Mouse (Mus musculus): ENCODE results near the gene Tmem38b.

Gene Tmem38b

GRCm38 (mm10) chr4:53884351-53885245, 58.8 kb downstream of the Tmem38b start:
- DNase-seq (ENCODE audit: low spot score), result peak; percentile 47

GRCm38 (mm10) chr4:53886342-53887088, 60.7 kb downstream of the Tmem38b start:
- DNase-seq (ENCODE audit: low spot score), result no peak

GRCm38 (mm10) chr4:53895335-53895734, 69.5 kb downstream of the Tmem38b start:
- no peak for DNase-seq (ENCODE audit: low spot score)

GRCm38 (mm10) chr4:53896150-53896833, 70.4 kb downstream of the Tmem38b start:
- DNase-seq (ENCODE audit: low spot score), result peak; percentile 7

GRCm38 (mm10) chr4:53900386-53900971, 74.6 kb downstream of the Tmem38b start:
- DNase-seq (ENCODE audit: low spot score), result no peak

- DNase-seq (ENCODE audit: low spot score), result no peak
Observed at GRCm38 (mm10) chr4:53904335-53904734, 78.5 kb downstream of the Tmem38b start.

- DNase-seq (ENCODE audit: low spot score), result no peak
Observed at GRCm38 (mm10) chr4:53905537-53905936, 79.7 kb downstream of the Tmem38b start.

- no peak for DNase-seq (ENCODE audit: low spot score)
Observed at GRCm38 (mm10) chr4:53907071-53907470, 81.2 kb downstream of the Tmem38b start.
